Mouse (Mus musculus) forebrain, embryonic 11.5 days (tissue): ENCODE data around the gene Mymk. TPM values are rescaled to one million over a fixed set of nuclear protein-coding genes. Genes with fewer than 3 reads are reported as not detected.

Source experiments
- ATAC-seq: fragments of 200-750 bp; cut with Nextera tagmentation; replicated peaks from 2 replicates; pipeline ENCODE4 v1.8.0; 2017; ENCODE audit warnings: moderate TSS enrichment; ENCODE audit not compliant: low FRiP score
- DNase-seq: peaks from one replicate; pipeline ENCODE4 v3.0.0-alpha.2; 2017; ENCODE audit warnings: low spot score
- H3K27ac ChIP-seq: fragments of 300-500 bp; sonication (generic); 2 replicates; pipeline ENCODE4 v1.5.1; 2014; ENCODE audit warnings: low read depth, low read length
- H3K27me3 ChIP-seq: fragments of 300-500 bp; sonication (generic); 2 replicates; pipeline ENCODE4 v1.6.1; 2014; ENCODE audit warnings: mild to moderate bottlenecking, low read length, mixed read lengths; ENCODE audit not compliant: control insufficient read depth, insufficient read depth
- H3K36me3 ChIP-seq: fragments of 300-500 bp; sonication (generic); 2 replicates; pipeline ENCODE4 v1.6.1; 2014; ENCODE audit warnings: mild to moderate bottlenecking, low read length, moderate library complexity, mixed read lengths; ENCODE audit not compliant: control insufficient read depth, insufficient read depth
- H3K4me1 ChIP-seq: fragments of 300-500 bp; sonication (generic); replicated peaks from 2 replicates; pipeline ENCODE4 v1.6.1; 2014; ENCODE audit warnings: low read length, mixed read lengths; ENCODE audit not compliant: control insufficient read depth, insufficient read depth
- H3K4me2 ChIP-seq: fragments of 300-500 bp; sonication (generic); 2 replicates; pipeline ENCODE4 v1.6.1; 2014; ENCODE audit warnings: low read depth, mild to moderate bottlenecking, low read length, moderate library complexity, mixed read lengths; ENCODE audit not compliant: severe bottlenecking
- H3K4me3 ChIP-seq: fragments of 300-500 bp; sonication (generic); 2 replicates; pipeline ENCODE4 v1.5.1; 2014; ENCODE audit warnings: low read depth, low read length
- H3K9ac ChIP-seq: fragments of 300-500 bp; sonication (generic); 2 replicates; pipeline ENCODE4 v1.6.1; 2014; ENCODE audit warnings: low read length
- H3K9me3 ChIP-seq: fragments of 300-500 bp; sonication (generic); 2 replicates; pipeline ENCODE4 v1.6.1; 2016; ENCODE audit warnings: low read length, mixed read lengths; ENCODE audit not compliant: control insufficient read depth
- WGBS: fragments of 180-500 bp; shearing (Covaris S2); extraction: QIAGEN DNeasy Blood & Tissue Kit; methylation state at CpG from one replicate; pipeline ENCODE4 v1.1.7; 2014; 5-methylcytosine and 5-hydroxymethylcytosine counted together
- polyA plus RNA-seq: library from polyadenylated mRNA; unstranded; fragments of >200 nt; fragmentation: Nextera tagmentation; extraction: Ambion mirVana; gene quantifications from 2 replicates; pipeline ENCODE4 v1.2.1, GENCODE M21; 2014

The Mymk gene
- polyA plus RNA-seq, 1 experiment from 2014 or later = not detected

DNA sequence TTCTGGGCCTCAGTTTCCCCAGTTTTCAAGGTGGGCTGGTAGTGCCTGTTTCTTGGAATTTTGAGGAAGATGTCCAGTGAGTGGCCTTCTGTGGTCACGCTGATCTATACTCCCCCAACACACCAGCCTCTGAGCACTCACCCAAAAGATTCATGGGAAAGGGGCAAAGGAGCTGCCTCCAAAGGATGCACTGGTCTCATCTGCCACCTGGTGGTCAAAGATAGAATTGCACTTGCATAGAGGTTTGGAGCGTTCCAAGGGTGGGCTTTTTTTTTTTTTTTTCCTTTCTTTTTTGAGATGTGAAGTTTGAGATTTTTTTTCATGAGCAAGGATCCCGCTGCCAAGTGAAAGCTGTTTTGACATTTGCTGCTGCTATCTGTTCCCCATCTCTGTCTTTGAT is 33.4 kb downstream of the Mymk start:
- ATAC-seq (peak; percentile 69; the same call in 1 of the 2 replicates), DNase-seq (peak; percentile 81)
- H3K27ac ChIP-seq = no peak overlapping the region
- H3K36me3 ChIP-seq = no peaks in the 10 kb centered on the region
- 5% methylated on average over 3 of the region's 3 CpGs for WGBS
- no peak overlapping the region for H3K4me2 ChIP-seq
- no peak overlapping the region for H3K4me3 ChIP-seq
- H3K4me1 ChIP-seq = no peaks in the 10 kb centered on the region
- H3K9ac ChIP-seq = no peak overlapping the region
- no peaks in the 10 kb centered on the region for H3K27me3 ChIP-seq
- no peaks in the 10 kb centered on the region for H3K9me3 ChIP-seq

DNA sequence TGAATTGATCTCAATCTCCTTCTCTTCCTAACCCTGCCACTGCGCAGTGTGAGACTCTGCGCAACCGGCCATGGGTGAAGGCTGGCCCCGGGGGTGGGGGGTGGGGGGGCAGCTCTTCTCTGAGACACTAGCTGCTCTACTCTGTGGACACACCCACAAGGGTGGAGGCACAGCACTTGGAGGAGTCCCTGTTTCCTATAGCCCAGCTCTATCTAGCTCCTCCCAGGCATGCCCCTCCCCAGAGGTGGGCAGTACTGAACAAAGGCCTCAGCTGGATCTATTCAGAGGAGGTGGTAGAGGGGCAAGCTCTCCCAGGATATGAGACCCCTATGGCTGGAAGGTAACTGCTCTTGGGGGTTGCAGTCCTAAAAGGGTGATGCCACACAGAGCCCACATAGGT is 35.0 kb downstream of the Mymk start:
- H3K27ac ChIP-seq = no peak overlapping the region
- H3K9ac ChIP-seq = peak overlapping the region; percentile 16; the same call in 1 of the 2 replicates
- H3K4me3 ChIP-seq = no peak overlapping the region
- no peaks in the 10 kb centered on the region for H3K4me1 ChIP-seq
- no peaks in the 10 kb centered on the region for H3K9me3 ChIP-seq
- no peak for DNase-seq
- no peak overlapping the region for H3K4me2 ChIP-seq
- no peak for ATAC-seq
- no peaks in the 10 kb centered on the region for H3K27me3 ChIP-seq
- H3K36me3 ChIP-seq = no peaks in the 10 kb centered on the region
- 44% methylated on average over 4 of the region's 4 CpGs for WGBS

DNA sequence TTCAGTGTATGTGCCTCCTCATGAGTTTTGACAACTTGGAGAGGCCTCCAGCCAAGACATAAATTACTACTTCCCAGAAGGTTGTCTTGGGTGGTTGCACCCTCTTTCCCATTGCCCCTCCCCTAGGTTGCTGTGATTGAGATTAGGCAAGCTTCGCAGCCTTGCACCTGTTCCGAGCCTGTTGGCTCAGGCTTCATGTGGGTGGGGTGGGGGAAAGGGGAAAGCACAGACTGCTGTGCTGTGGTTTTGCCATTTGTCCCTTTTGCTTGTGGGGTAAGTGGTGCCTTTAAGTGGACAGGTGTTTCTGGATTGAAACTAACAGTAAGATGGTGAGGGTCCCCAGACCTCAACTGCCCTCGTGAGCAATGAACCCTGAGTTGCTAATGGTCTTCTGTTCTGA is 36.0 kb downstream of the Mymk start:
- H3K9ac ChIP-seq = no peak overlapping the region
- H3K27me3 ChIP-seq = no peaks in the 10 kb centered on the region
- H3K4me2 ChIP-seq = no peak overlapping the region
- H3K27ac ChIP-seq = no peak overlapping the region
- H3K4me3 ChIP-seq = no peak overlapping the region
- ATAC-seq (no peak), DNase-seq (no peak)
- H3K9me3 ChIP-seq = no peaks in the 10 kb centered on the region
- no peaks in the 10 kb centered on the region for H3K4me1 ChIP-seq
- 86% methylated on average over 3 of the region's 3 CpGs for WGBS
- no peaks in the 10 kb centered on the region for H3K36me3 ChIP-seq

DNA sequence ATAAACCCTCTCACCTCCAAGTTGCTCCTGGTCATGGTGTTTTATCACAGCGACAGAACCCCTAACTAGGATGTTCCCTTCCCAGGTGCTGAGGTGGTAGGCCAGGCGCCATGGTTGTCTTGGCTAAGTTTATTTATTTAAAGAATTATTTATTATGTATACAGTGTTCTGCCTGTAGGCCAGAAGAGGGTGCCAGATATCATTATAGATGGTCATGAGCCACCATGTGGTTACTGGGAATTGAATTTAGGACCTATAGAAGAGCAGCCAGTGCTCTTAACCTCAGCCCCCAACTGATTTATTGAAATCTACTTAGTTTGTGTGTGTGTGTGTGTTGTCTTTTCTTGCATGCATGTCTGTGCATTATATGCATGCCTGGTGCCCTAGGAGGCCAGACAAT is 39.6 kb downstream of the Mymk start:
- Histone ChIP-seq H3K4me2 (no peak overlapping the region), H3K27ac (no peak overlapping the region), H3K9me3 (no peaks in the 10 kb centered on the region), H3K9ac (no peak overlapping the region), H3K27me3 (no peaks in the 10 kb centered on the region), H3K36me3 (no peaks in the 10 kb centered on the region), H3K4me1 (0 out of 2 replicates have a peak, but pooled peaks cover 2% of the 10 kb centered on the region), H3K4me3 (no peak overlapping the region)
- 74% methylated on average over 2 of the region's 2 CpGs for WGBS
- DNase-seq = no peak
- ATAC-seq = no peak

GRCm38 (mm10) chr2:27028437-27029015 is 43.5 kb downstream of the Mymk start:
- 79% methylated on average over 4 of the region's 4 CpGs for WGBS
- Histone ChIP-seq H3K9me3 (no peaks in the 10 kb centered on the region), H3K9ac (peak overlapping the region; percentile 20), H3K27ac (no peak overlapping the region), H3K4me3 (no peak overlapping the region; the same call in 1 of the 2 replicates), H3K4me2 (peak overlapping the region; percentile 56), H3K36me3 (no peaks in the 10 kb centered on the region), H3K4me1 (0 out of 2 replicates have a peak, but pooled peaks cover 2% of the 10 kb centered on the region), H3K27me3 (no peaks in the 10 kb centered on the region)
- no peak; the same call in 1 of the 2 replicates for ATAC-seq
- no peak for DNase-seq

DNA sequence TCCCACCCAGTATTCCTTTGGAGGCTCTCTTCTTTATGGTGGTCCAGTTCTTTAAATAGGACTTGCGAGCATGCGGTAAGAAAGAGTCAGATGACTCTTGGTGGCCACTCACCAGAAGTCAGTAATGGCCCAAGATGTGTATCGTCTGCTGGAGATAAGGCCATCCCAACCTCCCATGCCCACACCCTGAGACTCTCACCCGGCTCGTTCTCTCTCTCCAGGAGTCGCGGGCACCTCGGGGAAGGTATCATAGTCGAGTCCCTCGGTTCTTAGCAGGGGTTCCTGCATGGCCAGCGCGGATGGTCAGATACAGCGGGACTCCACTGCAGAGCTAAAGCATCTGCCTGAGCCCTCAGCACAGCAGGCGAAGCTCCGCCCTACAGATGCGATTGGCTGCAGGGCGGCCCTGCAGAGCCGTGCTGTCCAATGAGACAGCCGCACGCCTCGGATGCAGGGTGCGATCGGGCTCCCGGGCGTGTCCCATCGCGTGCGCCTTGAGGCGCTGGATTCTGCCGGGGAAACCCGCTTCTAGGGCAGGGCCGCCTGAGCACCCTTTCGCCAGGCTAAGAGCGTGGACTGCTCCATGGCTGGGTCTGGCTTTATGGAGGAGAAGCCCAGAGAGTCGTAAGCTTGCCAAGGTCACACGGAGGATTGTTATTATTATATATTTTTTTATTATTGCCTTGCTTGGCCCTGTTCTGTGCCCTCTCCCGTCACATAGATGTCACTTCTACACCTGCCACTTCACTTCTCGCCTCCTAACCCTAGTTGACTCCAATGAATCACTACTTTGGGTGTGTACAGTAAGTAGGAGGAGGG is 44.2 kb downstream of the Mymk start, which contains the start of gene Slc2a6:
TSS of gene Slc2a6 (minus strand) at position 381 of the 819 bp plus-strand sequence.
- Histone ChIP-seq H3K9ac (peak within 1 kb of the TSS; percentile 20), H3K4me3 (peak within 1 kb of the TSS; percentile 22), H3K4me2 (peak within 1 kb of the TSS; percentile 56), H3K9me3 (no peaks in the 10 kb centered on the region), H3K36me3 (no peaks in the 10 kb centered on the region), H3K4me1 (0 out of 2 replicates have a peak, but pooled peaks cover 2% of the 10 kb centered on the region), H3K27me3 (no peaks in the 10 kb centered on the region), H3K27ac (no peak within 1 kb of the TSS)
- WGBS = 3% methylated on average over 38 of the region's 38 CpGs
- ATAC-seq = peak; percentile 97
- DNase-seq = peak; percentile 91

DNA sequence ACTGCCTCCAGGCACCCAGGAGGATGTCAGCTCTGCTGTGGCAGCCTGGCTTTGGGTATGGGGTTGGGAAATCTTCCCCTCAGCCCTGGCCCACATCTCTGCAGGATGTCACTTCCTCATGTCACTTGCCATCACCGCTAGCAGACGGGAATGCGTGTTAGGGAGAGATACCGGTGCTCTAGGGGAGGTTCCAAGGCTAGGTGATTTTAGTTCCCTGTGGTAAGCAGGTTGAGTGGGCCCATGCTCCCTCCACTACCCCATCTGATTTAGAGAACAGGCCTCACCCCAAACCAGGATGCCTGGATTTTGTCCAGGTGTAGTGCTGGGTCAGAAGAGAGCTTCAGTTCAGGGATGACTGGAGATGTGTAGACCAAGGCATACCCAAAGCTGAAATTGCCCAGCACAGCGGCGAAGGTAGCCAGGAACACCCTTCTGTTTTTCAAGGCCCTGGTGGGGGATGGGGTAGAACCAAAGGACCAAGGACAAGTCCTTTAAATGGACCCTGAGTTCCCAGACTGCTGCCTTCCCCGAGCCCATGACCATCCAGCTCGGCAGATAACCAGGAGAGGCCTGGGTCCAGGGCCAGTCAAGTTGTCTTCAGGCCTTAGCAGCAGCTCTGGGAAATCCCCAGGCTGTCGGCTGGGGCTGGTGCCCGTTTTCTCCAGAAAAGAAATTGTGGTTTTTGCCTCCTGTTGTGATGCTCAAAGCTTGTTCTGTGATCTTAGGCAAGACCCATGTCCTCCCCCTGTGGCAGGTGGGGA is 44.9 kb downstream of the Mymk start:
- H3K36me3 ChIP-seq = no peaks in the 10 kb centered on the region
- H3K4me1 ChIP-seq = 0 out of 2 replicates have a peak, but pooled peaks cover 2% of the 10 kb centered on the region
- H3K9ac ChIP-seq = no peak overlapping the region
- peak overlapping the region; percentile 22 for H3K4me3 ChIP-seq
- ATAC-seq = no peak
- no peak for DNase-seq
- H3K27ac ChIP-seq = no peak overlapping the region
- H3K27me3 ChIP-seq = no peaks in the 10 kb centered on the region
- H3K4me2 ChIP-seq = peak overlapping the region; percentile 56
- no peaks in the 10 kb centered on the region for H3K9me3 ChIP-seq
- 72% methylated on average over 10 of the region's 10 CpGs for WGBS

DNA sequence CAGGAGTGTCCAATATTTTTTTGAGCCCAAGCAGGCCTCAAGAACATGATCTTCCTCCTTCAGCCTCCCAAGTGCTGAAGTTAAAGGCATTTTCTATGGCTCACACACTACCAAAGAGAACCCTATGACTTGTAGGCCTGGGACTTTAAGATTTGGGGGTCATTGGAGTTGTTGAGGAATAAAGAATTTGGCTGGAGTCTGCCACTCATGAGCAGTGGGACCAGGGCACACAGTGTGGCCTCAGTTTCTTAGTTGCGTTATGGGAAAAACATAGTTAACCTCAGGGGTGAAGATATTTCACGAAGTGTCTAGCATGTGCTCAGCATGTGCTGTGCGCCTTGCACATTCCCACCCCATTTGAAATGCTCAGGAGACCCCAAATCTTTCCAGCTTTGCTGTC is 45.6 kb downstream of the Mymk start:
- no peak overlapping the region for H3K27ac ChIP-seq
- no peaks in the 10 kb centered on the region for H3K36me3 ChIP-seq
- WGBS = 94% methylated on average over 3 of the region's 3 CpGs
- 0 out of 2 replicates have a peak, but pooled peaks cover 2% of the 10 kb centered on the region for H3K4me1 ChIP-seq
- H3K9ac ChIP-seq = no peak overlapping the region
- no peak overlapping the region for H3K4me3 ChIP-seq
- H3K27me3 ChIP-seq = no peaks in the 10 kb centered on the region
- H3K9me3 ChIP-seq = no peaks in the 10 kb centered on the region
- DNase-seq (no peak), ATAC-seq (no peak)
- no peak overlapping the region for H3K4me2 ChIP-seq
